Mouse (Mus musculus) Muller cell, postnatal 12 days (primary cell): ENCODE measurements around the gene Sdf2.
"Not testable (repeated sequence)": the region's sequence is repeated elsewhere in the genome, so short reads cannot be mapped to it uniquely, and the experiment has no call there.

Experiments
- DNase-seq: peaks from one replicate; pipeline ENCODE4 v3.0.0-alpha.2; 2015; ENCODE audit errors: inconsistent ontology term

Gene Sdf2

GRCm38 (mm10) chr11:78261380-78262352, 16.1 kb downstream of the Sdf2 start, which contains the start of gene 2610507B11Rik:
TSS of gene 2610507B11Rik (plus strand) at chr11:78261752.
- DNase-seq = peak; percentile 98

- peak; percentile 58 for DNase-seq
Measured at GRCm38 (mm10) chr11:78262550-78262949, 17.0 kb downstream of the Sdf2 start.

- no peak for DNase-seq
Measured at GRCm38 (mm10) chr11:78265571-78265970, 20.0 kb downstream of the Sdf2 start.

GRCm38 (mm10) chr11:78271986-78272385, 26.4 kb downstream of the Sdf2 start:
- DNase-seq = no peak

GRCm38 (mm10) chr11:78275596-78275995, 30.1 kb downstream of the Sdf2 start:
- DNase-seq = no peak

- DNase-seq = not testable (repeated sequence)
Measured at GRCm38 (mm10) chr11:78276169-78276568, 30.6 kb downstream of the Sdf2 start.

GRCm38 (mm10) chr11:78278853-78279252, 33.3 kb downstream of the Sdf2 start:
- no peak for DNase-seq

GRCm38 (mm10) chr11:78279586-78279985, 34.0 kb downstream of the Sdf2 start:
- peak; percentile 60 for DNase-seq

GRCm38 (mm10) chr11:78289146-78289763, 43.7 kb downstream of the Sdf2 start:
- no peak for DNase-seq

- no peak for DNase-seq
Measured at GRCm38 (mm10) chr11:78290654-78291053, 45.1 kb downstream of the Sdf2 start, which contains the start of gene BC030499. TSS of gene BC030499 (plus strand) at chr11:78290841.

GRCm38 (mm10) chr11:78294585-78294984, 49.0 kb downstream of the Sdf2 start:
- no peak for DNase-seq

- DNase-seq = no peak
Measured at GRCm38 (mm10) chr11:78300917-78301316, 55.4 kb downstream of the Sdf2 start.

- peak; percentile 94 for DNase-seq
Measured at GRCm38 (mm10) chr11:78301357-78302084, 56.0 kb downstream of the Sdf2 start, which contains the start of gene Spag5. TSS of gene Spag5 (plus strand) at chr11:78301529.
